Comparison of ENCODE assay signal across 8 mouse cellular contexts in genomic region chr13:101690167-101690566, GRCm38 (mm10).
A peak's percentile ranks its signal among the peaks of the same experiment; 100 is the strongest.
DNase-seq lines count a peak whose midpoint lies in the region; ATAC-seq and TF ChIP-seq lines count a peak whose summit lies in the region.

No protein-coding gene starts in this region.

- no peak overlapping the region for H3K9ac ChIP-seq in lung, embryonic 14.5 days
- peak overlapping the region; percentile 44; the same call in 1 of the 2 replicates for H3K9ac ChIP-seq in hindbrain, embryonic 16.5 days (ENCODE audit: low read depth, low read length)
- 0 out of 2 replicates have a peak overlapping the region, but pooled peaks have one; percentile 39 for H3K9ac ChIP-seq in neural tube, embryonic 14.5 days (replicated peaks; ENCODE audit: low read depth, low read length)

- peaks cover 5% of the 10 kb centered on the region; the same call in 1 of the 2 replicates for H3K4me1 ChIP-seq in lung, embryonic 14.5 days (ENCODE audit: insufficient read depth)
- H3K4me1 ChIP-seq in hindbrain, embryonic 16.5 days (ENCODE audit: control insufficient read depth, insufficient read depth, low read depth, low read length) = peaks cover 28% of the 10 kb centered on the region
- peaks cover 16% of the 10 kb centered on the region; the same call in 1 of the 2 replicates for H3K4me1 ChIP-seq in neural tube, embryonic 14.5 days (ENCODE audit: control insufficient read depth, insufficient read depth, low read length)

- peak; percentile 19 for DNase-seq in cerebellum, adult 11 months
- no peak for DNase-seq in cerebellum, postnatal 4 days (ENCODE audit: low spot score in 2 of 2)
- DNase-seq in lung, embryonic 14.5 days = peak; percentile 64
- no peak for DNase-seq in lung, postnatal 36 days
- no peak for DNase-seq in left cerebral cortex, adult 18-20 months (ENCODE audit: low spot score in 2 of 2)
- DNase-seq in frontal cortex, postnatal 10 days (ENCODE audit: low spot score in 2 of 2) = no peak

- no peak overlapping the region for H3K4me3 ChIP-seq in lung, embryonic 14.5 days (ENCODE audit: low read depth, low read length)
- peak overlapping the region; percentile 20 for H3K4me3 ChIP-seq in hindbrain, embryonic 16.5 days (ENCODE audit: low read length)
- H3K4me3 ChIP-seq in neural tube, embryonic 14.5 days (ENCODE audit: low read depth, low read length) = peak overlapping the region; percentile 59

- no peak for ATAC-seq in lung, embryonic 14.5 days (ENCODE audit: insufficient read depth)
- no peak for ATAC-seq in hindbrain, embryonic 16.5 days
- ATAC-seq in neural tube, embryonic 14.5 days (ENCODE audit: low read depth) = no peak

- peaks cover 43% of the 10 kb centered on the region for H3K36me3 ChIP-seq in lung, embryonic 14.5 days (ENCODE audit: insufficient read depth)
- H3K36me3 ChIP-seq in hindbrain, embryonic 16.5 days (ENCODE audit: control insufficient read depth, insufficient read depth, low read length) = peaks cover 25% of the 10 kb centered on the region
- H3K36me3 ChIP-seq in neural tube, embryonic 14.5 days (ENCODE audit: control insufficient read depth, insufficient read depth, low read length) = peaks cover 32% of the 10 kb centered on the region

- H3K9me3 ChIP-seq in lung, embryonic 14.5 days (ENCODE audit: low read depth, low read length) = no peaks in the 10 kb centered on the region
- no peaks in the 10 kb centered on the region for H3K9me3 ChIP-seq in hindbrain, embryonic 16.5 days (ENCODE audit: control insufficient read depth, low read length)
- no peaks in the 10 kb centered on the region for H3K9me3 ChIP-seq in neural tube, embryonic 14.5 days (ENCODE audit: control insufficient read depth, low read length)

- no peak for TF ChIP-seq CTCF in lung, embryonic 14.5 days (IDR thresholded peaks at IDR 0.05; ENCODE audit: low read depth)

- H3K4me2 ChIP-seq in lung, embryonic 14.5 days = no peak overlapping the region
- peak overlapping the region; percentile 44 for H3K4me2 ChIP-seq in hindbrain, embryonic 16.5 days (ENCODE audit: low read length)
- H3K4me2 ChIP-seq in neural tube, embryonic 14.5 days (ENCODE audit: low read depth, low read length) = peak overlapping the region; percentile 91

- no peaks in the 10 kb centered on the region for H3K27me3 ChIP-seq in lung, embryonic 14.5 days (ENCODE audit: insufficient read depth, low read length)
- no peaks in the 10 kb centered on the region for H3K27me3 ChIP-seq in hindbrain, embryonic 16.5 days (replicated peaks; ENCODE audit: control insufficient read depth, insufficient read depth, low read length)
- no peaks in the 10 kb centered on the region for H3K27me3 ChIP-seq in neural tube, embryonic 14.5 days (ENCODE audit: control insufficient read depth, insufficient read depth, low read length)

- no peak overlapping the region for H3K27ac ChIP-seq in lung, embryonic 14.5 days (ENCODE audit: low read depth)
- H3K27ac ChIP-seq in hindbrain, embryonic 16.5 days (ENCODE audit: low read depth, low read length) = no peak overlapping the region
- no peak overlapping the region; the same call in 1 of the 2 replicates for H3K27ac ChIP-seq in neural tube, embryonic 14.5 days (ENCODE audit: low read depth, low read length)

- WGBS in lung, embryonic 14.5 days = 45% methylated on average over 6 of the region's 6 CpGs
- WGBS in hindbrain, embryonic 16.5 days = 64% methylated on average over 6 of the region's 6 CpGs
- 60% methylated on average over 6 of the region's 6 CpGs for WGBS in neural tube, embryonic 14.5 days

Comparison
In these comparisons a context has a peak if more than half of its experiments do, and no peak if none do; other contexts are left out.
1. DNase-seq: peak in cerebellum, adult 11 months (single experiment) and lung, embryonic 14.5 days (single experiment); none in cerebellum, postnatal 4 days (0 of 2), lung, postnatal 36 days (single experiment), left cerebral cortex, adult 18-20 months (0 of 2) and frontal cortex, postnatal 10 days (0 of 2).